Mouse (Mus musculus): ENCODE data around the gene Gm38392.

GRCm38 (mm10) chr3:88216116-88216515 is 70.9 kb downstream of the Gm38392 start:
- no peak for TF ChIP-seq CTCF (IDR thresholded peaks at IDR 0.05; ENCODE audit: extremely low read depth, insufficient read depth, low read length)
- no peak for TF ChIP-seq POLR2A (IDR thresholded peaks at IDR 0.05; ENCODE audit: extremely low read depth, insufficient read depth, low read length)
